Mouse (Mus musculus) E14TG2a.4 (cell line): Measurements from ENCODE around the gene Prps2.
"Not testable (repeated sequence)": the region's sequence is repeated elsewhere in the genome, so short reads cannot be mapped to it uniquely, and the experiment has no call there.

Experiments used
- H3K27me3 ChIP-seq: 2 replicates; pipeline ENCODE4 v1.6.1; 2014; ENCODE audit warnings: low read length, control low read depth; ENCODE audit not compliant: insufficient read depth
- H3K36me3 ChIP-seq: 2 replicates; pipeline ENCODE4 v1.6.1; 2014; ENCODE audit warnings: low read length, control low read depth; ENCODE audit not compliant: insufficient read depth
- H3K4me1 ChIP-seq: replicated peaks from 2 replicates; pipeline ENCODE4 v1.6.1; 2014; ENCODE audit warnings: low read depth, low read length, control low read depth
- H3K4me3 ChIP-seq: replicated peaks from 2 replicates; pipeline ENCODE4 v1.5.1; 2014; ENCODE audit warnings: mild to moderate bottlenecking, low read length
- H3K9me3 ChIP-seq: 2 replicates; pipeline ENCODE4 v1.6.1; 2014; ENCODE audit warnings: low read length, control low read depth
- CTCF ChIP-seq: conservative IDR thresholded peaks from 2 replicates; pipeline ENCODE4 v1.5.1; 2014; ENCODE audit warnings: low read length
- NANOG ChIP-seq: IDR thresholded peaks from 2 replicates; pipeline ENCODE4 v1.6.1; 2014; ENCODE audit warnings: borderline replicate concordance, low read length, mixed read lengths
- POU5F1 ChIP-seq: IDR thresholded peaks from 2 replicates; pipeline ENCODE4 v1.6.1; 2014; ENCODE audit warnings: low read length, borderline replicate concordance

The Prps2 gene

DNA sequence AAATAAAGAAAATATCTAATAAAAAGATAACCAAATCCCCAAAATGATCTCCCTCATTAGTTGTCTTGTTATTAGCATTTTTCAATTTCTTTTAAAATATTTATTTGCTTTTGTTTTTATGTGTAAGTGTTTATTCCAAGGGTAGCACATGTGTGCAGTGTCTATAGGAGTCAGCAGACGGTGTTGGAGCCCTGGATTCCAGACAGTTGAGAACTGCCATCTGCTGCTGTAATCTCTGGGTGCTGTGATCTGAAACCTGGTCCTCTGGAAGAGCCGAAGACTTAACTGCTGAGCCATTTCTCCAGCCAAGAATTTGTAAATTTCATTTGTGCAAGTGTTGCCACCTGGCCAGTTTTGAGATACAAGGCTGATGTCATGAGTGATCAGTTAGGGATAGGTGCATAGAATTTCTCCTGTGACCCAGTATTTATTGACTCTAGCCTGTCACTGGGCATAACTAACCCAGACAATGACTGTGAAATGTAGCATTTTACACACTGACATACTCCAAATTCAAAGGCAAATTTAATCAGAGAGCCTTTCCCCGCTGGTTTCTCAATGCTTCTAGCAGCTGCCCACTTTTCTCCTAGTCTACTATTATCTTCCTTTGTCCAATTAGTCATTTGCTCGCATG, 67.3 kb downstream of the Prps2 start:
- TF ChIP-seq CTCF (no peak), NANOG (no peak), POU5F1 (no peak)
- Histone ChIP-seq H3K27me3 (no peaks in the 10 kb centered on the region), H3K36me3 (no peaks in the 10 kb centered on the region), H3K4me1 (no peaks in the 10 kb centered on the region), H3K4me3 (no peak overlapping the region), H3K9me3 (no peaks in the 10 kb centered on the region)

DNA sequence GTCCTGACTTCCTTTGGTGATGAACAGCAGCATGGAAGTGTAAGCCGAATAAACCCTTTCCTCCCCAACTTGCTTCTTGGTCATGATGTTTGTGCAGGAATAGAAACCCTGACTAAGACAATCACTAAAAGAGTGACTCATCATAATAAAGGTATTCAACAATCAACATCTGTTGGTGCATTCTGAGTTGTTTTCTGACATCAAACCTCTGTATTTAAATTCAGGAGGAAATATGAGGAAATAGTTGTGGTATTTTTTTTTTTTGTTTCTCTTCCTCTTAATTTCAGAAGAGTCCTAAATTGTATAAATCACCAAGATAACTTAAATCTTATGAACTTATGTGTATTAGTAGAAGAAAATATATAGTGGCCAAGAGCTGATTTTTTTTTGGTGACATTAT, 80.5 kb downstream of the Prps2 start:
- H3K4me3 ChIP-seq = not testable (repeated sequence)

More for the DNA sequence above, 80.5 kb downstream of the Prps2 start:
- not testable (repeated sequence) for H3K27me3 ChIP-seq, H3K4me1 ChIP-seq, H3K9me3 ChIP-seq, H3K36me3 ChIP-seq
